Mouse (Mus musculus): ENCODE data around the gene E030018B13Rik.

The E030018B13Rik gene

GRCm38 (mm10) chr7:63918771-63919768 lies 2.4 kb downstream of the E030018B13Rik start:
- no peak for DNase-seq (ENCODE audit: low read depth)

- no peak for DNase-seq (ENCODE audit: low read depth)
These were observed 5.4 kb downstream of the E030018B13Rik start for GRCm38 (mm10) chr7:63921909-63922562.

- DNase-seq (ENCODE audit: low read depth), result no peak
These were observed 5.9 kb downstream of the E030018B13Rik start for GRCm38 (mm10) chr7:63922571-63922970.

- DNase-seq (ENCODE audit: low read depth), result no peak
These were observed 6.3 kb downstream of the E030018B13Rik start for GRCm38 (mm10) chr7:63922975-63923374.

GRCm38 (mm10) chr7:63924151-63924550 lies 7.5 kb downstream of the E030018B13Rik start:
- DNase-seq (ENCODE audit: low read depth), result no peak

- DNase-seq (ENCODE audit: low read depth), result no peak
These were observed 8.2 kb downstream of the E030018B13Rik start for GRCm38 (mm10) chr7:63924747-63925412.

- DNase-seq (ENCODE audit: low read depth), result no peak
These were observed 9.0 kb downstream of the E030018B13Rik start for GRCm38 (mm10) chr7:63925413-63926360.

- no peak for DNase-seq (ENCODE audit: low read depth)
These were observed 9.8 kb downstream of the E030018B13Rik start for GRCm38 (mm10) chr7:63926492-63926891.

- DNase-seq (ENCODE audit: low read depth), result no peak
These were observed 10.5 kb downstream of the E030018B13Rik start for GRCm38 (mm10) chr7:63927121-63927520.

GRCm38 (mm10) chr7:63929080-63929479 lies 12.4 kb downstream of the E030018B13Rik start:
- peak; percentile 55 for DNase-seq (ENCODE audit: low read depth)

GRCm38 (mm10) chr7:63930132-63930531 lies 13.5 kb downstream of the E030018B13Rik start:
- DNase-seq (ENCODE audit: low read depth), result no peak

GRCm38 (mm10) chr7:63930766-63931165 lies 14.1 kb downstream of the E030018B13Rik start:
- no peak for DNase-seq (ENCODE audit: low read depth)

- DNase-seq (ENCODE audit: low read depth), result no peak
These were observed 15.8 kb downstream of the E030018B13Rik start for GRCm38 (mm10) chr7:63932461-63932860.

GRCm38 (mm10) chr7:63933905-63934304 lies 17.2 kb downstream of the E030018B13Rik start:
- peak; percentile 62 for DNase-seq (ENCODE audit: low read depth)

- DNase-seq (ENCODE audit: low read depth), result no peak
These were observed 17.9 kb downstream of the E030018B13Rik start for GRCm38 (mm10) chr7:63934530-63934929.

GRCm38 (mm10) chr7:63935809-63936187 lies 19.1 kb downstream of the E030018B13Rik start:
- no peak for DNase-seq (ENCODE audit: low read depth)

GRCm38 (mm10) chr7:63936188-63936985 lies 19.7 kb downstream of the E030018B13Rik start:
- DNase-seq (ENCODE audit: low read depth), result peak; percentile 70

GRCm38 (mm10) chr7:63936986-63937235 lies 20.3 kb downstream of the E030018B13Rik start:
- DNase-seq (ENCODE audit: low read depth), result no peak

GRCm38 (mm10) chr7:63937236-63938065 lies 20.8 kb downstream of the E030018B13Rik start:
- peak; percentile 71 for DNase-seq (ENCODE audit: low read depth)
